Mouse (Mus musculus) liver, postnatal 0 days (tissue): ENCODE measurements at regions not wholly inside any gene's neighbourhood (a gene's known extent, or its start where the extent isn't known, plus 50 kb on each side); places are given as distances from the start of the nearest gene placed in this dataset.
A peak's percentile ranks its signal among the peaks of the same experiment; 100 is the strongest.

Experiments used
- ATAC-seq: fragments of 200-750 bp; cut with Nextera tagmentation; 2 replicates; pipeline ENCODE4 v1.8.0; 2017; ENCODE audit warnings: mild to moderate bottlenecking, moderate library complexity
- DNase-seq: peaks from one replicate; pipeline ENCODE4 v3.0.0-alpha.2; 2016
- H3K27ac ChIP-seq: fragments of 300-500 bp; sonication (generic); 2 replicates; pipeline ENCODE4 v1.5.1; 2014; ENCODE audit warnings: antibody characterized with exemption, moderate library complexity, mild to moderate bottlenecking, low read depth
- H3K27me3 ChIP-seq: fragments of 300-500 bp; sonication (generic); 2 replicates; pipeline ENCODE4 v1.6.1; 2014; ENCODE audit warnings: low read length, control low read depth, mixed read lengths; ENCODE audit not compliant: insufficient read depth
- H3K36me3 ChIP-seq: fragments of 300-500 bp; sonication (generic); replicated peaks from 2 replicates; pipeline ENCODE4 v1.6.1; 2014; ENCODE audit warnings: mild to moderate bottlenecking, control low read depth, low read length, moderate library complexity, mixed read lengths; ENCODE audit not compliant: insufficient read depth
- H3K4me1 ChIP-seq: fragments of 300-500 bp; sonication (generic); 2 replicates; pipeline ENCODE4 v1.6.1; 2014; ENCODE audit warnings: antibody characterized with exemption, mild to moderate bottlenecking, control low read depth; ENCODE audit not compliant: insufficient read depth
- H3K4me2 ChIP-seq: fragments of 300-500 bp; sonication (generic); 2 replicates; pipeline ENCODE4 v1.6.1; 2014; ENCODE audit warnings: low read depth, mild to moderate bottlenecking, low read length, moderate library complexity, mixed read lengths
- H3K4me3 ChIP-seq: fragments of 300-500 bp; sonication (generic); 2 replicates; pipeline ENCODE4 v1.5.1; 2014; ENCODE audit warnings: low read depth, low read length
- H3K9ac ChIP-seq: fragments of 300-500 bp; sonication (generic); replicated peaks from 2 replicates; pipeline ENCODE4 v1.6.1; 2014; ENCODE audit warnings: mild to moderate bottlenecking, moderate library complexity
- H3K9me3 ChIP-seq: fragments of 300-500 bp; sonication (generic); 2 replicates; pipeline ENCODE4 v1.6.1; 2016; ENCODE audit warnings: mild to moderate bottlenecking, control low read depth, low read length, mixed read lengths
- CTCF ChIP-seq: sonication (generic); IDR thresholded peaks from 2 replicates; pipeline ENCODE4 v1.5.1; 2016; ENCODE audit warnings: antibody characterized with exemption, low read depth
- EP300 ChIP-seq: IDR thresholded peaks from 2 replicates; pipeline ENCODE4 v1.6.1; 2016; ENCODE audit warnings: antibody characterized with exemption, low read depth, mild to moderate bottlenecking
- WGBS: fragments of 180-500 bp; shearing (Covaris S2); extraction: QIAGEN DNeasy Blood & Tissue Kit; methylation state at CpG from one replicate; pipeline ENCODE4 v1.1.7; 2014; ENCODE audit not compliant: insufficient replicate concordance; 5-methylcytosine and 5-hydroxymethylcytosine counted together

GRCm38 (mm10) chr7:63822001-63822400 lies 94.7 kb upstream of the E030018B13Rik start:
- Histone ChIP-seq H3K9me3 (no peaks in the 10 kb centered on the region), H3K4me2 (no peak overlapping the region), H3K9ac (no peak overlapping the region), H3K36me3 (no peaks in the 10 kb centered on the region), H3K27me3 (no peaks in the 10 kb centered on the region), H3K4me1 (no peaks in the 10 kb centered on the region; the same call in 1 of the 2 replicates), H3K27ac (no peak overlapping the region), H3K4me3 (no peak overlapping the region)
- TF ChIP-seq EP300, result no peak
- TF ChIP-seq CTCF, result no peak
- DNase-seq, result no peak
- no peak for ATAC-seq
- 38% methylated on average over 2 of the region's 2 CpGs for WGBS

GRCm38 (mm10) chr7:63824009-63824408 lies 92.6 kb upstream of the E030018B13Rik start:
- Histone ChIP-seq H3K4me3 (no peak overlapping the region), H3K36me3 (no peaks in the 10 kb centered on the region), H3K9me3 (no peaks in the 10 kb centered on the region), H3K4me2 (no peak overlapping the region), H3K27me3 (no peaks in the 10 kb centered on the region), H3K4me1 (no peaks in the 10 kb centered on the region; the same call in 1 of the 2 replicates), H3K9ac (no peak overlapping the region), H3K27ac (no peak overlapping the region)
- DNase-seq, result peak; percentile 23
- 22% methylated on average over 7 of the region's 7 CpGs for WGBS
- TF ChIP-seq EP300 (no peak), CTCF (peak; percentile 19; the same call in 1 of the 2 replicates)
- no peak for ATAC-seq

GRCm38 (mm10) chr7:63829362-63829920 lies 87.2 kb upstream of the E030018B13Rik start:
- 57% methylated on average over 9 of the region's 9 CpGs for WGBS
- no peak for ATAC-seq
- Histone ChIP-seq H3K36me3 (no peaks in the 10 kb centered on the region), H3K4me2 (no peak overlapping the region), H3K27me3 (no peaks in the 10 kb centered on the region), H3K4me3 (no peak overlapping the region), H3K27ac (no peak overlapping the region), H3K9me3 (no peaks in the 10 kb centered on the region), H3K9ac (no peak overlapping the region), H3K4me1 (no peaks in the 10 kb centered on the region)
- DNase-seq, result no peak
- TF ChIP-seq EP300 (no peak), CTCF (no peak)

GRCm38 (mm10) chr7:63833676-63834075 lies 83.0 kb upstream of the E030018B13Rik start:
- Histone ChIP-seq H3K27ac (no peak overlapping the region), H3K4me3 (no peak overlapping the region), H3K36me3 (no peaks in the 10 kb centered on the region), H3K9me3 (no peaks in the 10 kb centered on the region), H3K9ac (no peak overlapping the region), H3K27me3 (no peaks in the 10 kb centered on the region), H3K4me2 (no peak overlapping the region), H3K4me1 (no peaks in the 10 kb centered on the region)
- TF ChIP-seq CTCF (no peak), EP300 (no peak)
- WGBS, result 73% methylated on average over 6 of the region's 6 CpGs
- no peak for ATAC-seq
- DNase-seq, result no peak

- ATAC-seq (no peak), DNase-seq (no peak)
- no peak overlapping the region for H3K9ac ChIP-seq
- no peak overlapping the region for H3K4me3 ChIP-seq
- TF ChIP-seq CTCF (no peak), EP300 (no peak)
- H3K4me2 ChIP-seq, result no peak overlapping the region
- H3K4me1 ChIP-seq, result no peaks in the 10 kb centered on the region
- H3K36me3 ChIP-seq, result no peaks in the 10 kb centered on the region
- no peaks in the 10 kb centered on the region for H3K27me3 ChIP-seq
- H3K9me3 ChIP-seq, result no peaks in the 10 kb centered on the region
- H3K27ac ChIP-seq, result no peak overlapping the region
Measured at GRCm38 (mm10) chr7:63835958-63836357, 80.7 kb upstream of the E030018B13Rik start.
